Mouse (Mus musculus) embryonic stem cell, embryonic (primary cell): ENCODE results near the gene Ephb2.

Experiments used
- CTCF ChIA-PET, 4 experiments: fragments of 300-600 bp in 2 of 4; fragments of 350-600 bp in 2 of 4; sonication (Branson Sonifier 250); formaldehyde crosslinking; loops; one replicate each; lab custom pipeline; 2022; ENCODE audit warnings: inconsistent platforms in 2 of 4; lab: Charles Lee
- POLR2A ChIA-PET, 4 experiments: fragments of 300-600 bp in 2 of 4; fragments of 350-600 bp in 2 of 4; sonication (Branson Sonifier 250); formaldehyde crosslinking; loops; one replicate each; lab custom pipeline; 2022; ENCODE audit warnings: antibody characterized with exemption in 4 of 4, inconsistent platforms in 1 of 4; lab: Charles Lee

Ephb2 gene

GRCm38 (mm10) chr4:136797677-136798569 is 37.9 kb downstream of the Ephb2 start:
- CTCF ChIA-PET, result interaction anchor here in 3 of 4 experiments (0.5 to 0.9 kb wide), 7 partner anchors 12 to 1028 kb away, joined by 3 to 14 read pairs (median 3); no protein-coding TSS in a partner anchor
- POLR2A ChIA-PET, result interaction anchor here in 2 of 4 experiments (0.5 to 1.5 kb wide), 3 partner anchors 47 to 651 kb away, joined by 4 to 8 read pairs (median 7); no protein-coding TSS in a partner anchor

GRCm38 (mm10) chr4:136793320-136793719 is 42.5 kb downstream of the Ephb2 start:
- ChIA-PET POLR2A (interaction anchor here in 3 of 4 experiments (0.6 to 1.8 kb wide), 5 partner anchors 11 to 60 kb away, joined by 3 to 4 read pairs (median 4); no protein-coding TSS in a partner anchor), CTCF (interaction anchor here in 2 of 4 experiments (0.6 to 1.5 kb wide), 3 partner anchors 26 to 211 kb away, joined by 3 to 8 read pairs (median 3); no protein-coding TSS in a partner anchor)

GRCm38 (mm10) chr4:136789821-136790220 is 46.0 kb downstream of the Ephb2 start:
- CTCF ChIA-PET, result no interaction called here
- POLR2A ChIA-PET, result no interaction called here

GRCm38 (mm10) chr4:136787357-136787756 is 48.4 kb downstream of the Ephb2 start:
- ChIA-PET POLR2A (interaction anchor here in 1 of 4 experiments (2.0 kb wide), 1 partner anchor 11 kb away, joined by 4 read pairs; no protein-coding TSS in a partner anchor), CTCF (interaction anchor here in 2 of 4 experiments (0.6 to 1.3 kb wide), 2 partner anchors 26 to 121 kb away, joined by 3 to 4 read pairs; no protein-coding TSS in a partner anchor)

- ChIA-PET CTCF (interaction anchor here in 3 of 4 experiments (0.6 to 1.3 kb wide), 4 partner anchors 11 to 301 kb away, joined by 3 to 5 read pairs (median 4); no protein-coding TSS in a partner anchor), POLR2A (interaction anchor here in 3 of 4 experiments (0.5 to 2.0 kb wide), 4 partner anchors 10 to 538 kb away, joined by 3 to 7 read pairs (median 4); no protein-coding TSS in a partner anchor)
Measured at GRCm38 (mm10) chr4:136786453-136787276, 49.1 kb downstream of the Ephb2 start.

GRCm38 (mm10) chr4:136783552-136784150 is 52.1 kb downstream of the Ephb2 start:
- ChIA-PET POLR2A (interaction anchor here in 1 of 4 experiments (0.7 to 1.4 kb wide), 4 partner anchors 17 to 780 kb away, joined by 3 to 5 read pairs (median 3); no protein-coding TSS in a partner anchor), CTCF (no interaction called here)

- POLR2A ChIA-PET, result interaction anchor here in 1 of 4 experiments (0.8 to 1.3 kb wide), 2 partner anchors 11 to 29 kb away, joined by 3 to 4 read pairs; no protein-coding TSS in a partner anchor
- CTCF ChIA-PET, result no interaction called here
Measured at GRCm38 (mm10) chr4:136782579-136782925, 53.2 kb downstream of the Ephb2 start.

GRCm38 (mm10) chr4:136781868-136782578 is 53.8 kb downstream of the Ephb2 start:
- POLR2A ChIA-PET, result interaction anchor here in 2 of 4 experiments (0.5 to 1.3 kb wide), 4 partner anchors 11 to 150 kb away, joined by 3 to 4 read pairs (median 3); no protein-coding TSS in a partner anchor
- CTCF ChIA-PET, result interaction anchor here in 1 of 4 experiments (0.6 kb wide), 1 partner anchor 10 kb away, joined by 7 read pairs; no protein-coding TSS in a partner anchor

GRCm38 (mm10) chr4:136780201-136780895 is 55.4 kb downstream of the Ephb2 start:
- ChIA-PET CTCF (no interaction called here), POLR2A (interaction anchor here in 2 of 4 experiments (0.5 to 1.5 kb wide), 3 partner anchors 11 to 27 kb away, joined by 3 to 4 read pairs (median 3); no protein-coding TSS in a partner anchor)

- ChIA-PET CTCF (interaction anchor here in 3 of 4 experiments (0.6 to 1.5 kb wide), 6 partner anchors 11 to 1295 kb away, joined by 3 to 7 read pairs (median 3); no protein-coding TSS in a partner anchor), POLR2A (interaction anchor here in 1 of 4 experiments (0.8 to 1.5 kb wide), 3 partner anchors 14 to 28 kb away, joined by 3 to 4 read pairs (median 3); no protein-coding TSS in a partner anchor)
Measured at GRCm38 (mm10) chr4:136779156-136779555, 56.6 kb downstream of the Ephb2 start.

- ChIA-PET POLR2A (interaction anchor here in 2 of 4 experiments (0.6 to 1.8 kb wide), 6 partner anchors 10 to 60 kb away, joined by 3 to 5 read pairs (median 4); no protein-coding TSS in a partner anchor), CTCF (interaction anchor here in 2 of 4 experiments (0.8 to 2.2 kb wide), 4 partner anchors 31 to 110 kb away, joined by 3 to 7 read pairs (median 5); no protein-coding TSS in a partner anchor)
Measured at GRCm38 (mm10) chr4:136776471-136776892, 59.3 kb downstream of the Ephb2 start.

- CTCF ChIA-PET, result interaction anchor here in 2 of 4 experiments (1.6 to 2.2 kb wide), 3 partner anchors 32 to 79 kb away, joined by 4 to 7 read pairs (median 6); no protein-coding TSS in a partner anchor
- POLR2A ChIA-PET, result interaction anchor here in 2 of 4 experiments (1.0 to 1.8 kb wide), 3 partner anchors 10 to 15 kb away, joined by 4 to 5 read pairs (median 4); no protein-coding TSS in a partner anchor
Measured at GRCm38 (mm10) chr4:136775903-136776302, 59.9 kb downstream of the Ephb2 start.

- POLR2A ChIA-PET, result no interaction called here
- CTCF ChIA-PET, result no interaction called here
Measured at GRCm38 (mm10) chr4:136774201-136774600, 61.6 kb downstream of the Ephb2 start.

GRCm38 (mm10) chr4:136772952-136773584 is 62.7 kb downstream of the Ephb2 start:
- ChIA-PET CTCF (interaction anchor here in 1 of 4 experiments (0.6 kb wide), 1 partner anchor 53 kb away, joined by 3 read pairs; no protein-coding TSS in a partner anchor), POLR2A (interaction anchor here in 1 of 4 experiments (0.6 kb wide), 1 partner anchor 20 kb away, joined by 3 read pairs; no protein-coding TSS in a partner anchor)

GRCm38 (mm10) chr4:136772318-136772717 is 63.5 kb downstream of the Ephb2 start:
- POLR2A ChIA-PET, result interaction anchor here in 3 of 4 experiments (0.6 to 1.3 kb wide), 4 partner anchors 19 to 107 kb away, joined by 3 read pairs; no protein-coding TSS in a partner anchor
- CTCF ChIA-PET, result interaction anchor here in 1 of 4 experiments (0.6 kb wide), 1 partner anchor 52 kb away, joined by 3 read pairs; no protein-coding TSS in a partner anchor
